Mouse (Mus musculus): ENCODE results near the gene Kcnj9. TPM values are rescaled to one million over a fixed set of nuclear protein-coding genes. Genes with fewer than 3 reads are reported as not detected.

Gene Kcnj9
- total and polyA plus RNA-seq, 3 experiments = not detected

DNA sequence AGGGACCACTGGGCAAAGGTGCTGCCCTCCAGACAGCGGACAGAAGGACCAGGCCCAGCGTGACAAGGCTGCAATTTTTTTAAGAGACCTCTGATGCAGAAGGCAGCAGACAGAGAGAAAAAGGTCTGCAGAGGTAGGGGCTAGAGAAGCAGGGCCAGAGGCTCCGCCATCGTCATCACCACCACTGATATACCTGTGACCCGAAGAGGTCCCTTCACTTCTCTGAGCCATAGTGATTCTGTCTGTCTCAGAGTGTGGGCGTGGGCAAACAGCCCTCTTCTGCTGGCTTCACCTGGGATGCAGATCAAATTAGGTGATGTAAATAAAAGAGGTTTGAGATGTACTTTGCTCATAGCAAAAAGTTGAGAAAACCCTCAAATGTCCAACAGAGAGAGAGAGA is 498 bp upstream of the Kcnj9 start:
- H3K27me3 ChIP-seq (ENCODE audit: insufficient read depth, low read length) = peaks cover 38% of the 10 kb centered on the region
- ATAC-seq (ENCODE audit: extremely low read depth, insufficient number of reproducible peaks, low FRiP score, poor library complexity, severe bottlenecking) = no peak

DNA sequence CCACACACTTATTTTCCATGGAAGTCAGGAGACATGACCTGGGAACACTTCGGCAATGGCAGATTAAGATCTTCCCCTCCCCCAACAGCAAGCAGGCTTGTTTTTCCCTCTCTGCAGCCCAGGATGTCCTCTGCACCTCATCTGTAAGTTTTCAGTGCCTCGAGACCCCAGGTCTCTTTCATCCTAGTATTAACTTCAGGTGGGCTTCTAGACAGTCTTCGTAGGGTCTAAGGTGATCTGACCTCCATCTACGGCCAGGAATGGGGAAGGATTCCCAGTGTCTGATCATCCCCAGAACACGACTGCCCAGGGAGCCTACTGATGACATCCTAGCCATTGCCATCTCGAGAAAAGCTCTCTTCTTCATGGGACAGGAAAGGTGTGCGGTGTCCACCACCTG is 657 bp downstream of the Kcnj9 start:
- Histone ChIP-seq H3K4me1 (ENCODE audit: insufficient read depth, low read depth, low read length) (no peaks in the 10 kb centered on the region; the same call in 1 of the 2 replicates), H3K27me3 (ENCODE audit: insufficient read depth, low read length) (peaks cover 34% of the 10 kb centered on the region), H3K9me3 (replicated peaks) (peaks cover 9% of the 10 kb centered on the region), H3K36me3 (replicated peaks) (peaks cover 13% of the 10 kb centered on the region), H3K4me3 (ENCODE audit: low read depth, low read length) (no peak overlapping the region)
- ATAC-seq (ENCODE audit: extremely low read depth, insufficient number of reproducible peaks, low FRiP score, poor library complexity, severe bottlenecking) = no peak
- no peak for DNase-seq (ENCODE audit: low spot score)
- TF ChIP-seq POLR2AphosphoS5 (IDR thresholded peaks at IDR 0.05; ENCODE audit: insufficient replicate concordance, low read depth, low read length) = no peak
- TF ChIP-seq CTCF (IDR thresholded peaks at IDR 0.05; ENCODE audit: low read depth, low read length) = no peak
- TF ChIP-seq GATA1 (IDR thresholded peaks at IDR 0.05; ENCODE audit: borderline replicate concordance, low read length) = no peak
- no peak for TF ChIP-seq TAL1 (conservative IDR thresholded peaks at IDR 0.05; ENCODE audit: low read depth, low read length)
- no peak for TF ChIP-seq GATA2 (IDR thresholded peaks at IDR 0.05; ENCODE audit: borderline replicate concordance, low read depth, low read length)

More for the DNA sequence above, 498 bp upstream of the Kcnj9 start:
- Histone ChIP-seq H3K4me1 (ENCODE audit: insufficient read depth, low read depth, low read length) (no peaks in the 10 kb centered on the region; the same call in 1 of the 2 replicates), H3K4me3 (ENCODE audit: low read depth, low read length) (no peak overlapping the region), H3K9me3 (replicated peaks) (peaks cover 9% of the 10 kb centered on the region), H3K36me3 (replicated peaks) (peaks cover 11% of the 10 kb centered on the region)
- no peak for DNase-seq (ENCODE audit: low spot score)
- TF ChIP-seq GATA2 (IDR thresholded peaks at IDR 0.05; ENCODE audit: borderline replicate concordance, low read depth, low read length) = no peak
- TF ChIP-seq GATA1 (IDR thresholded peaks at IDR 0.05; ENCODE audit: borderline replicate concordance, low read length) = no peak
- no peak for TF ChIP-seq TAL1 (conservative IDR thresholded peaks at IDR 0.05; ENCODE audit: low read depth, low read length)
- TF ChIP-seq POLR2AphosphoS5 (IDR thresholded peaks at IDR 0.05; ENCODE audit: insufficient replicate concordance, low read depth, low read length) = no peak
- no peak for TF ChIP-seq CTCF (IDR thresholded peaks at IDR 0.05; ENCODE audit: low read depth, low read length)

DNA sequence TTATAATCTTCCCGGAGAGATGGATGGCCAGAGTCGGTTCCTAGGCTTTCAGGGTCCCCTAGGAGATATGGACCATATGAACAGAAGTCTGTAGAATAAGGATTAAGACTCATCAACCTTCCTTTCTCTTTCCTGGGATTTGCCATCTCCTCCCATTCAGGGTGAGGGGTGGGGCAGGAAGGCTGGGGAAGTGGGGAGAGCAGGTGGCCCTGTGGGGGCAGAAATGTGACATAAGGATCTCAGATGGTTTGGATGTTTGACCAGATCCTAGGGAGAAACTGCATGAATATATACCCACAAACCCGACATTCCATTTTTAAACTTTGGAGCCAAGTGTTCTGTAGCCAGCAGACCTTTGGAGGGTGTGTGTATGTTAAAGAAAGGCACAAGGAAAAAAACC is 1.1 kb downstream of the Kcnj9 start:
- TF ChIP-seq TAL1 (conservative IDR thresholded peaks at IDR 0.05; ENCODE audit: low read depth, low read length) (no peak), GATA2 (IDR thresholded peaks at IDR 0.05; ENCODE audit: borderline replicate concordance, low read depth, low read length) (no peak), POLR2AphosphoS5 (IDR thresholded peaks at IDR 0.05; ENCODE audit: insufficient replicate concordance, low read depth, low read length) (no peak), GATA1 (IDR thresholded peaks at IDR 0.05; ENCODE audit: borderline replicate concordance, low read length) (no peak), CTCF (IDR thresholded peaks at IDR 0.05; ENCODE audit: low read depth, low read length) (no peak)
- DNase-seq (ENCODE audit: low spot score) (no peak), ATAC-seq (ENCODE audit: extremely low read depth, insufficient number of reproducible peaks, low FRiP score, poor library complexity, severe bottlenecking) (no peak)
- H3K27me3 ChIP-seq (ENCODE audit: insufficient read depth, low read length) = peaks cover 34% of the 10 kb centered on the region
- H3K36me3 ChIP-seq (replicated peaks) = peaks cover 17% of the 10 kb centered on the region
- no peaks in the 10 kb centered on the region; the same call in 1 of the 2 replicates for H3K4me1 ChIP-seq (ENCODE audit: insufficient read depth, low read depth, low read length)
- no peak overlapping the region for H3K4me3 ChIP-seq (ENCODE audit: low read depth, low read length)
- peaks cover 9% of the 10 kb centered on the region for H3K9me3 ChIP-seq (replicated peaks)

DNA sequence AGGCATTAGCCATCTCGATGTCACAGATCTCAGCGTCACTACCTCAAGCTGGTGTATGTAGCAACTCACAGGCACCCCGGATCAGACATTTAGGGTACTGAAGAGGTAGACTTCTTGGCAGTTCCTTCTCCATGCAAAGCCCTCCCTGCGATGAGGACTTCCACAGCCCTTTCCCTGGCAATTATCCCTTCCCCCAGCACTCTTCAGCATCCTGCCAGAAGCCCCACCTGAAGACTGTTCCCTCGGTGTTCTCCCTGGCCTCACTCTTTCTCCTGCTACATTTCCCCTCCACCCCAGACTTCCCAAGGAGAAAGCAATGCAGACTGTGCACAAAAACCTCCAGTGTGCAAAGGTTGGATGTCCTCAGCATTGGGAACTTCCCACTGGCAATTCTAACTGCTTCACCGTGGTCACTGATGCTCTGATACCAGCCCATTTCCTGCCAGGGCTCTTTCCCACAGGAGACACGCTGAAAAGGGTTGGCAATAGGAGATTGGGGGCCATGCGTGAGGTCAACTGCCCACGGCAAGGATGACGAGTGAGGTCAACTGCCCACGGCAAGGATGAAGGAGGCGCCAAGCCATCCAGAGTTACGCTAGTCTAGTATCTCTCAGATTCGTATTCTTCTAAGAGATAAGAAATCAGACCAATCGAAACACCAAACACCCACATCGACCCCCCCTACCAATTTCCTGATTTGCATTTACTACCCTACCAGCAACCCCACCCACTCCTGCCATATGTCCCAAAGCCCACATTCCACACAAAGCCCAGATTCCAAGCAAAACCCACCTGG is 1.7 kb downstream of the Kcnj9 start:
- no peak for DNase-seq (ENCODE audit: low spot score)
- Histone ChIP-seq H3K4me1 (ENCODE audit: insufficient read depth, low read depth, low read length) (no peaks in the 10 kb centered on the region; the same call in 1 of the 2 replicates), H3K9me3 (replicated peaks) (peaks cover 9% of the 10 kb centered on the region), H3K36me3 (replicated peaks) (peaks cover 24% of the 10 kb centered on the region), H3K27me3 (ENCODE audit: insufficient read depth, low read length) (peaks cover 34% of the 10 kb centered on the region), H3K4me3 (ENCODE audit: low read depth, low read length) (no peak overlapping the region)
- no peak for ATAC-seq (ENCODE audit: extremely low read depth, insufficient number of reproducible peaks, low FRiP score, poor library complexity, severe bottlenecking)
- TF ChIP-seq GATA1 (IDR thresholded peaks at IDR 0.05; ENCODE audit: borderline replicate concordance, low read length) (no peak), TAL1 (conservative IDR thresholded peaks at IDR 0.05; ENCODE audit: low read depth, low read length) (no peak), GATA2 (IDR thresholded peaks at IDR 0.05; ENCODE audit: borderline replicate concordance, low read depth, low read length) (no peak), CTCF (IDR thresholded peaks at IDR 0.05; ENCODE audit: low read depth, low read length) (no peak), POLR2AphosphoS5 (IDR thresholded peaks at IDR 0.05; ENCODE audit: insufficient replicate concordance, low read depth, low read length) (no peak)

DNA sequence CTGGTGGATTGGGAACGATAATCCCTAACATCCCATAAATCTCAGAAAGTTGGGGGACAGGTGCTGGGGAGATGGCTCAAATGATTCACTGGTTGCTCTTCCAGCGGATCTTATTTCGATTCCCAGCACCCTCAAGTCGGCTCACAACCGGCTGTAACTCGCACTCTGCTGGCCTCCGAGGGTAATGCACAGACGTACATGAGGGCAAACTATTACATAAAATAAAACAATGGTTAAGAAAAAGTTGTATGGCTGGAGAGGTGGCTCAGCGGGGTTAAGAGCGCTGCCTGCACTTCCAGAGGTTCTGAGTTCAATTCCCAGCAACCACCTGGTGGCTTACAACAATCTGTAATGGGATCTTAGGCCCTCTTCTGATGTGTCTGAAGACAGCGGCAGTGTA is 2.4 kb downstream of the Kcnj9 start:
- no peak for TF ChIP-seq GATA1 (IDR thresholded peaks at IDR 0.05; ENCODE audit: borderline replicate concordance, low read length)
- no peak for TF ChIP-seq GATA2 (IDR thresholded peaks at IDR 0.05; ENCODE audit: borderline replicate concordance, low read depth, low read length)
- no peak for TF ChIP-seq CTCF (IDR thresholded peaks at IDR 0.05; ENCODE audit: low read depth, low read length)
- no peak for TF ChIP-seq TAL1 (conservative IDR thresholded peaks at IDR 0.05; ENCODE audit: low read depth, low read length)
- no peak for TF ChIP-seq POLR2AphosphoS5 (IDR thresholded peaks at IDR 0.05; ENCODE audit: insufficient replicate concordance, low read depth, low read length)
- Histone ChIP-seq H3K4me3 (ENCODE audit: low read depth, low read length) (no peak overlapping the region), H3K27me3 (ENCODE audit: insufficient read depth, low read length) (peaks cover 34% of the 10 kb centered on the region), H3K4me1 (ENCODE audit: insufficient read depth, low read depth, low read length) (no peaks in the 10 kb centered on the region; the same call in 1 of the 2 replicates), H3K36me3 (replicated peaks) (peaks cover 31% of the 10 kb centered on the region), H3K9me3 (replicated peaks) (peaks cover 9% of the 10 kb centered on the region)
- no peak for DNase-seq (ENCODE audit: low spot score)
- no peak for ATAC-seq (ENCODE audit: extremely low read depth, insufficient number of reproducible peaks, low FRiP score, poor library complexity, severe bottlenecking)

All from G1E (cell line).